Mouse (Mus musculus) neural tube, embryonic 11.5 days (tissue): ENCODE results near the gene Frat1. TPM values are rescaled to one million over a fixed set of nuclear protein-coding genes. Genes with fewer than 3 reads are reported as not detected.

Experiments
- ATAC-seq: fragments of 200-750 bp; cut with Nextera tagmentation; 2 replicates; pipeline ENCODE4 v1.8.0; 2017; ENCODE audit warnings: moderate number of reproducible peaks, mild to moderate bottlenecking, moderate TSS enrichment, moderate library complexity; ENCODE audit not compliant: insufficient read depth, low FRiP score, low TSS enrichment
- DNase-seq: peaks from one replicate; pipeline ENCODE4 v3.0.0-alpha.2; 2015; ENCODE audit warnings: low spot score
- H3K27ac ChIP-seq: fragments of 300-500 bp; sonication (generic); 2 replicates; pipeline ENCODE4 v1.5.1; 2014; ENCODE audit warnings: low read depth, mild to moderate bottlenecking, low read length
- H3K27me3 ChIP-seq: fragments of 300-500 bp; sonication (generic); 2 replicates; pipeline ENCODE4 v1.6.1; 2014; ENCODE audit warnings: mild to moderate bottlenecking, low read length, mixed read lengths; ENCODE audit not compliant: control insufficient read depth, insufficient read depth
- H3K36me3 ChIP-seq: fragments of 300-500 bp; sonication (generic); 2 replicates; pipeline ENCODE4 v1.6.1; 2014; ENCODE audit warnings: mild to moderate bottlenecking, low read length, moderate library complexity, mixed read lengths; ENCODE audit not compliant: control insufficient read depth, insufficient read depth
- H3K4me1 ChIP-seq: fragments of 300-500 bp; sonication (generic); 2 replicates; pipeline ENCODE4 v1.6.1; 2014; ENCODE audit warnings: low read length, mixed read lengths; ENCODE audit not compliant: control insufficient read depth, insufficient read depth
- H3K4me2 ChIP-seq: fragments of 300-500 bp; sonication (generic); 2 replicates; pipeline ENCODE4 v1.6.1; 2014; ENCODE audit warnings: low read depth, mild to moderate bottlenecking, moderate library complexity
- H3K4me3 ChIP-seq: fragments of 300-500 bp; sonication (generic); 2 replicates; pipeline ENCODE4 v1.5.1; 2014; ENCODE audit warnings: low read depth, low read length
- H3K9ac ChIP-seq: fragments of 300-500 bp; sonication (generic); 2 replicates; pipeline ENCODE4 v1.6.1; 2014; ENCODE audit warnings: mild to moderate bottlenecking, low read length
- H3K9me3 ChIP-seq: fragments of 300-500 bp; sonication (generic); 2 replicates; pipeline ENCODE4 v1.6.1; 2016; ENCODE audit warnings: low read length; ENCODE audit not compliant: control insufficient read depth
- WGBS: fragments of 180-500 bp; shearing (Covaris S2); extraction: QIAGEN DNeasy Blood & Tissue Kit; methylation state at CpG from one replicate; pipeline ENCODE4 v1.1.7; 2014; 5-methylcytosine and 5-hydroxymethylcytosine counted together
- polyA plus RNA-seq: library from polyadenylated mRNA; unstranded; fragments of >200 nt; fragmentation: Nextera tagmentation; extraction: Ambion mirVana; gene quantifications from 2 replicates; pipeline ENCODE4 v1.2.1, GENCODE M21; 2014

Gene Frat1
- polyA plus RNA-seq, 1 experiment from 2014 or later = 8.6 TPM

DNA sequence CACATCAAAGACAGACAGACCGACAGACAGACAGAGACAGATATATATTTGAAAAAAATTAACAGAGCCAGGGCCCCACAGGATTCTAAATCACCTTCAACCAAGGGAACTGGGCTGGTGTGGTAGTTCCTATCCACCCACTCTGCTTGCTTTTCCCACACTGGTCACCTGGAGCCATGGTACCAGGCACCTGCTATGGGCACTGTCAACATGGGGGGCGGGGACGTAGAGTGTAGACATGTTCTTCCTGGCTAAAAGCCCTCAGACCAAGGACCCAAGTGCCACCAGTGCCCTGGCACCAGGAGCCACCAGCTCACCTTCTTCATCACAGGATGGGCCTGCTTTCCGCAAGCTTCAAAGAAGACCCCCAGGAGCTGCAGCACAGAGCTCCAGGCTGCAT, 52.1 kb downstream of the Frat1 start:
- Histone ChIP-seq H3K4me1 (no peaks in the 10 kb centered on the region), H3K27me3 (no peaks in the 10 kb centered on the region), H3K9me3 (no peaks in the 10 kb centered on the region), H3K9ac (no peak overlapping the region), H3K4me3 (no peak overlapping the region), H3K27ac (no peak overlapping the region), H3K36me3 (peaks cover 11% of the 10 kb centered on the region), H3K4me2 (no peak overlapping the region)
- 99% methylated on average over 4 of the region's 4 CpGs for WGBS
- DNase-seq (no peak), ATAC-seq (no peak)

Other genes starting within 250 kb of the Frat1 start
- 4.0 and 4.2 TPM in 2 replicates for gene Gm340, start 247.6 kb upstream of the Frat1 start, polyA plus RNA-seq
- 15.3 and 17.0 TPM in 2 replicates for gene Slit1, start 86.3 kb upstream of the Frat1 start, polyA plus RNA-seq
- gene Arhgap19, start 27.9 kb upstream of the Frat1 start, polyA plus RNA-seq = 37.0 and 37.3 TPM in 2 replicates
- 6.5 and 8.7 TPM in 2 replicates for gene Frat2, start 18.2 kb downstream of the Frat1 start, polyA plus RNA-seq
- gene Rrp12, start 66.2 kb downstream of the Frat1 start, polyA plus RNA-seq = 18.0 and 20.2 TPM in 2 replicates
- gene Pgam1, start 82.0 kb downstream of the Frat1 start, polyA plus RNA-seq = 824 and 860 TPM in 2 replicates
- 61.3 and 67.0 TPM in 2 replicates for gene Exosc1, start 103.5 kb downstream of the Frat1 start, polyA plus RNA-seq
- 66.8 and 69.2 TPM in 2 replicates for gene Zdhhc16, start 103.5 kb downstream of the Frat1 start, polyA plus RNA-seq
- 29.0 and 35.1 TPM in 2 replicates for gene Mms19, start 151.2 kb downstream of the Frat1 start, polyA plus RNA-seq
- 9.9 and 11.2 TPM in 2 replicates for gene Ubtd1, start 151.8 kb downstream of the Frat1 start, polyA plus RNA-seq
- gene Ankrd2, start 206.0 kb downstream of the Frat1 start, polyA plus RNA-seq = 0.45 and 0.48 TPM in 2 replicates
- gene Hoga1, start 215.6 kb downstream of the Frat1 start, polyA plus RNA-seq = 0.49 and 1.4 TPM in 2 replicates
- gene 4933411K16Rik, start 222.3 kb downstream of the Frat1 start, polyA plus RNA-seq = not detected in 2 replicates